Mouse (Mus musculus) c-Kit-positive CD71-positive TER-119-positive erythroid progenitor cells, embryonic 14.5 days (primary cell): ENCODE data around the gene Sec23b.
"Not testable (repeated sequence)": the region's sequence is repeated elsewhere in the genome, so short reads cannot be mapped to it uniquely, and the experiment has no call there.

ENCODE experiments used
- DNase-seq: peaks from one replicate; pipeline ENCODE4 v3.0.0-alpha.2; 2013; ENCODE audit warnings: low spot score

The Sec23b gene

DNA sequence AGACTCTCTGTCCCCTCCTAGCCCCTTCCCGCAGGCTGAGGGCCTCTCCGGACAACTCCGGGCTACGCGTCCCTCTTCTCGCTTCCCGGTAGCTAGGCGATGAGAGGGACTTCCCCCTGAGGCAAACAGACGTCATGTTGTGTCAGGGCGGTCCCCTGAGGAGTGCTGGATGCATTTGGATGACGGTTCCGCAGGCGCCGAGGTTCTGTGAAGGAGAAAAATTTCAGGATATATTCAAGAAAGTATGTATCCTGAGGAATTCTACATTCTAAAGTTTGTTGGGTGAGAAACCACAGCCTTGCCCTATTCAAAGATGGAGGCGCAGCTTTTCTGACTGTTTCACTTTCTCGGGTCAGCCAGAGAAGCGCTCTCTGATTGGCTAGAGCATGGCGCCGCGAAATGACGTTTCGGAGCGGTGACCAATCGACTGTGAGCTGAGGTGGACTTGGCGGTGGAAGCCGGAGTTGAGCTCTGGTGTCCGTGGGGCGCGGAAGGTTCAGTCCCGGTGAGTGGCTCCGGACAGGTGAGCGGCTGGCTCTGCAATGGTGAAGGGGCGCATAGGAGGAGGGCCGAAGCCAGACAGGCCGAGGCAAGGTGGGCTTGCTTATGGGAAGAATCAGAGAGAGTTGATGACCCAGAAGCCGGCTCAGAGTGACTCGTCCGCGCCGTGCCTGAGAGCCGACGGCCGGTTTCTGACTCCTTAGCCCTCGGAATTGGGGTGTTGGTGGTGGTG, at the start of gene Sec23b:
Gene Sec23b, plus strand, starts transcription at position 410 of the 733 bp plus-strand sequence.
- peak; percentile 96 for DNase-seq

DNA sequence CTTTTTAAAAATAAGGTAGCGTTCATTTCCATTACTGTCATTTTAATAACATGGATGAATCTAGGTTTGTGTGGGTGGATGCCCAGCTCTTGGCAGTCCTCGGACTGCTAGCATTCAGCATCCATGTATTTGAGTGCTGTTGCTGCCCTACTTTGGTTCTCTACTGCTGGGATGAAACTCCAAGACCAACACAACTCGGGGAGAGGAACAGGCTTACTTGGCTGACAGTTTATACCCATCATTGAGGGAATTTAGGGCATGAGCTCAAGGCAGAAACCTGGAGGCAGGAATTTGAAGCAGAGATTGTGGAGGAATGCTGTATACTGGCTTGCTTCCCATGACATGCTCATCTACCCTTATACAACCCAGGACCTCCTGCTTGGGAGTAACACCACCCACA, 41.4 kb upstream of the Sec23b start:
- no peak for DNase-seq

DNA sequence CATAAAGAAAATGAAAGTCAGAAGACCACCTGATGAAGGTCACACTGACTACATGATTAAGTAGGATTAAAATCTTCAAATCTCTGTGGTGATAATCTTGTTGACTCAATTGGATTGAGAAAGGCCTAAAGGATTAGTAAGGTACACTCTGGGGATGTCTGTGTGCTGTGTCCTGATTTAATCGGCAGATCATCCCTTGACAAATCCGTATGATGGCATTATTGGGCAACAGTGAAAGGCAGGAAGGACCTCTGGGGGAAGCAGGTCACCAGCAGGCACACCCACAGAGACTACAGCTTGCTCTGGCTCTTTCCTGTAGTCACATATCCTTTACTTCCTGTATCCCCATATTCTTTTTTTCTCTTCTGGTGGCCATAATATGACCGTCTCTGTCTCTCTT, 36.3 kb upstream of the Sec23b start:
- no peak for DNase-seq

DNA sequence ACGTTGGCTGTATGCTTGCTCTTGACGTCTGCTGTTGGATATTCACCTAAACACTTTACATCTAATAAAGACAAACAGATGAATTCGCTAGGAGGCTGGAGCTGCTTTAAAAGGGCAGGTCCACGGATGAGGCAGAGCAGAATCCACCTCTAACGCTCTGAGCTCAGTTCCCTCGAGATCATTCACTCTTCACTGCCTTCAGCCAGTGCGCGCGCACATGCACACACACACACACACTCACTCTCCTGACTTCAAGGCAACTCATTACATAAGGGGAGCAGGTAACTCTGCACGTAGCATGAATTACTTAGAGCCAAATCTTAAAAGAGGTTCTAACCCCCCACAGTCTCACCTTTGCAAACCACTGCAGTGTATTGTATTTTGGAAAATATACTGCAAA, 30.2 kb upstream of the Sec23b start:
- DNase-seq, result no peak

DNA sequence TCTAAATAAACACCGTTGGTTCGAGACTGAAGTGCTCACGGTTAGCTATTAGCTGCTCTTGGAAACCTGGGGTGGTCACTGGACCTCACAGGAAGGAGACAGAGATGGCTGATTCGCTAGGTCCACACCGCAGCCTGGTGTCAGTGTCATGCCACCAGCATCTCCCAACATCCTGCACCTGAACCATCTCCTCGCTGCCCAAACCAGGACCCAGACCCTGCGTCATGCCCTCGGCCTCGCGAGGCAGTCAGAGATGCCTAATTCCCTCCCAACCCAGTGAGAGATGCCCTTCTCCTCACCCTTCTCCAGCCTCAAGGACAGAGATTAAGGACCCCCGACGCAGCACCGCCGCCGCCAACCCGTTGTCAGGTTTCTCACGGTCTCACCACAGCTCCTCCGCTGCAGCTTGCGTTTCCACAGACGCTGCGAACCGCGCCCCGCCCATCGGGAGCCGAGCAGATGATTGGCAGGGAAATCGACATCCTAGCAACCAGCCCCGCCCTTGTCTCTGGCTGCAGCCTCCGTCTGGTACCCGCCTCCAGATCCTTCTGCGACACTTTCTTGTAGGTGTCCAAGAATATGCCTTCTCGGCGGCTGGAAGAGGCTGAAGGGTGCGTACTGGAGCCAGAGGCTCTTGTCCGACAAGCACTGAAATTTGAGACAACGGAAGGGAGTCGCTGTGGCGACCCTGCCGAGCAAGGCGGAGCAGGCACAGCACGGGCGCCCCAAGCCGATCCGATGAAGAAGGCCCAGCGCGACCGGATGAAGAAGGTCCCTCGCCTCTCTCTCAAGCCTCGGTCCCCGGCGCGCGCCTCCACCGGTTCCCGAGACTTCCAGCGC, 28.8 kb upstream of the Sec23b start, which contains the start of the genes Dzank1 and Polr3f:
Gene Dzank1, minus strand, starts transcription at position 434 of the 840 bp plus-strand sequence.
Gene Polr3f, plus strand, starts transcription at position 738 of the 840 bp plus-strand sequence.
- DNase-seq, result peak; percentile 92

DNA sequence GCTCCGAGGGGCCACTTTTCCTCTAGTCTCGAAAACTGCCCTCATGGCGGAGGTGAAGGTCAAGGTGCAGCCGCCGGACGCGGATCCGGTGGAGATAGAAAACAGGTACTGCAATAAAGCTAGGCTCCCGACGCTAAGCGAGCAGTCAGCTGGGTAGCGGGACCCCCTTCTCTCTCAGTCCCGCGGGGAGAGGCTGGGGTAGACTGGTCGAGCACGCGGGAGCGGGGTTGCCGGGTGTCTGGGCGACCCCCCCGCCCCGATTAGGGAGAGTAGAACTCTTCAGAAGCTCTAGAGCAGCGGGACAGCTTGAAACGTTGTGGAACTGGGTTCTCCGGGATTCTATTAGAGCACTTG, 28.2 kb upstream of the Sec23b start:
- no peak for DNase-seq

DNA sequence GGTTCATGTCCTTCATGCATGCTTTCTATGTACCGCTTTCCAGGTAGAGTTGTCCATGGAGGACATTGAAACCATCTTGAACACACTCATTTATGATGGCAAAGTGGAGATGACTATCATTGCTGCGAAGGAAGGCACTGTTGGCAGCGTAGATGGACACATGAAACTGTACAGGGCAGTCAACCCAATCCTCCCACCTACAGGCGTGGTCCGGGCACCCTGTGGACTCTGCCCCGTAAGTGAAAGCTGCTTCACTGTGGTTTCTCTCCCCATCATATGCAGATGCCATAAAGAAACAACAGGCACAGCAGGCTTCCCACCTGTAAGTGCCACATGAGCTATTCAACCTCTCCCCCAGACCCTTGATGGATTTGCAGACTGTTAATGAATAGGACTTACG, 18.9 kb upstream of the Sec23b start:
- no peak for DNase-seq

DNA sequence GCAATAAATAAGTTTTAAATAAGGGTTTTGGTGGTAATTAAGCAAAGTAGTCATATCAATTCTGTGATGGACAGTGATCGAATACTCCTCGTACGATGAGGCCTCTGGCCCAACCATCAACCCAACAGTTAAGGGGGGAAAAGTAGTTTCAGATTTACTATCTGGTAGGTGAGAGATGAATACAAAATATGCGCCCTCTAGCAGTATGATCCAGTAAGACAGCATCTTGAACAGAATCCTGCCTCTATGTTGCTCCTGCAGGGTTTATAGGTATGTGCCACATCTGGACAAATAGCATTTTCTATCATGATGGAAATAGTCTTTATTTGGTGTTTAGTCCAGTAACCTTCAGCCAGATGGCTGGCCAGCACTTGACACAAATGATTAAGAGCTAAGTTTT, 14.8 kb upstream of the Sec23b start:
- no peak for DNase-seq

DNA sequence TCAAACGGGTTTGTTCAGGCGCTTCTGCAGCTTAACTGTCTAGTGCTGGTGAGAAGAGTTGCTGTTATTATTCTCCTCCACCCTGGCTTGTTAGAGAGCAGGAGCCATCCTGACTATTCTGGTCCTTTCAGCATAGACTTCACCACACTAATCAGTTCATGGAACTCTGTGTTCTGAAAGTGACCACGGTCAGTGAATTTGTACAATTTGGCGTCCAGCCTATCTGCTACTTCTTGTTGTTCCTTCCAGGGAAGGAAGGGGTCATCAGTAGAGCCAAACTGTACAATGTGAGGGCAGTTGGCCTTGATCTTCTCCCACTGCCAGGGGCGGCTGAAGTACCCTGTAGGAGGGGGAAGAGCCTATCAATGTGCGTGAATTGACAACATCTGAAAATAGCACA, 12.4 kb upstream of the Sec23b start:
- no peak for DNase-seq

DNA sequence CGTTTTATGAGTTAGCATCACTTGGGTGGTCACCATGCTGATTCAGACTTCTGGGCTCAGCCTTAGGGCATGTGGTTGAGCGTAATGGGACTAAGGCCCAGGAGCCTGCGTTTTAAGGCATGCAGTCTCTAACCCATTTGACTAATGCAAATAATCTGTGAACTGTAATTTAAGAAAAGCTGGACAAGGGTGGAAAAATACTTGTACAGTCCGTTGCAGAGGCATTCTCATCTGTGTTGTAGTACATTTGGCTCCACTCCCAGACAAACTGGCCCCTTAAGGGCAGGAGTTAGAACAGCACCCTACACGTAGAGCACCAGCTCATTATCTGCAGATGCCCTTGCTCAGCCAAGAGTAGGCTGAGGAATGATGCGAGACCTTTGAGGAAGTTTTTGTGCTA, 11.4 kb upstream of the Sec23b start:
- DNase-seq, result no peak

DNA sequence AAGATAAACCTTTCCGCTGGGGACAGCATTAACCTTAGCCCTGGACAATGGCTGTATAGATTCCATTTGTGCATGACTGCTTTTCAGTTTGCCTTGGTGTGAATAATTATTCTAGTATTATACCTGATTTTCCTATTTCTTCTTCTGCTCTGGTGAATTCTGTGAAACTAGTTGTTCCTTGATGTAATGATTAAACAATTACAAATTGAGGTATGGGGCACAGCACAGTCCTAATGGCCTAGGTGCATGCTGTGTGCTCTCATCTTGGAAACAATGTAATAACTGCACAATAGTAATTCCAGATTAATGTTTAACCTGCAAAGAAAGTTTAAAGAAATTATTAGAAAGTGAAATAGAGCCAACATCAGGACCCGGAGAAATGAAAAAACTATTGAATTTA, 11.0 kb upstream of the Sec23b start:
- DNase-seq, result no peak

DNA sequence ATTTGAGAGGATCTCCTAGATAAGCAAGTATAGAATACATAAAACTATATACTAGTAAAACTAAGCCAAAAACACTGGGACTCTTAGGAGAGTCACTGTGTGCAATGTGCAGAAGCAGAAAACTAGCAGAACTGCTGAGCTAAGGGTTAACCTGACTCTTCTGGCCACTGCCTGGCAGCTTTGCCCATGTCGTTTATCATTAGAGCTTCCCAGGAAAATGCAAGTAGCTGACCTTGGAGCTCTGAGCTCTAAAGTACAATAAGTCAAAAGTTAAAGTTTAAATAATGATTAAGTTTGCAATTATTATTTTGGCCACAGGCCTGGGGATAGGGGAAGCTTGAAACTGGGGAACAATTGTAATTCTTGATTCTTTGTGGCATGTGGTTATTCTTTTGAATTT, 10.5 kb upstream of the Sec23b start:
- DNase-seq, result no peak

DNA sequence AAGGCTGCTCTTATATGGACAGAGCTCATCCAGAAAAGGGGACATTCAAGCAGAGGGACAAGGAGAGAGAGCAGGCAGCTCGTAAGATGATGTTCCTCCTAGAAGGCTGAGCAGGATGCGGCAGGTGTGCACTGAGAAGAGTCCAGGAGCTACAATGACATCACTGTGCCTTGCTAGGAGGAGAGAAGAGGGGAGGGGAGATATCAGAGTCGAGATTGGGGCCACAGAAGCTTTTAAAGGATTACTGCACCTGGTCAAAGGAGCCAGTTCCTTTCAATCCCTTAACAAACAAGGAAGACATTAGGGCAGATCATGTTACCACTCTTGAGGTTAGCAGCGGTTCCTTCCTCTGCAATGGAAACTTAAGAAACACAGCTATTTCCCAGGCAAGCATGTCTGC, 8.5 kb upstream of the Sec23b start:
- no peak for DNase-seq

DNA sequence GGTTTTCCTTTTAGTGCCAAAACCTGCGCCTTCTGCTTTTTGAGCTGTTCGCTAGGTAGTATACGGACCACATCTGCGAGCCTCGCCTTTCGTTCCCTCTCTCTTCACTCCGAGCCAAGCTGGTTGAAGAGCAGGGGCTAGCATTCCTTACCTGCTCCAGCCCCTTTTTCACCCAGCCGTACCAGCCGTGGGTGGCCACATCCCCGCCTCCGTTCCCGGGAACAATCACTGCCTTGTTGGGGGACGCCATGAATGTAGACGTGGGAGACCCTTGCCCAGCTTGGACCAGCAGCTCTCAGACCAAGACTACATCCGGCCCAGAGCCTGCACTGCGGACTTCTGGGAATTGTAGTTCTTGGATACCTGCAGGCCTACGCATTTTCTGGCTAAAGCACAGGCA, 5.5 kb upstream of the Sec23b start, which contains the start of gene Rbbp9:
Gene Rbbp9, minus strand, starts transcription at position 341 of the 400 bp plus-strand sequence.
- peak; percentile 40 for DNase-seq

DNA sequence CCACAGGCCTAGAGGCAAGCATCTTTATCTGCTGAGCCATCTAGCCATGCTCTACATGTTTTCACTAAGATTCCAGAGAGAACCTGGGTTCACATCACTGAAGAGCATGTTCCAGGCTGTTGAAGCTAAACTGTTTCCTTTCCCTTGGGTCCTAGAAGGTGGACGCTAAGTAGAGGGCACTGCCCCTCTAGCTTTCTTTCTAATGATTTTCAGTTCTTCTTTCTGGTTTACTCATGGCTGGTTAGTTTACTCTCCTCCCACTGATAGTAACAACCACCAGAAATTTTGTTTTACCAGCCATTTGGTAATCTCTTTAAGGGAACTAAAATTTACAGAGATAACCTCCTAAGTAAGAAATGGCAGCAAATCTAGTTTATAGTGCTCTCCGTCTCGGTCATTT, 2.1 kb upstream of the Sec23b start:
- no peak for DNase-seq

DNA sequence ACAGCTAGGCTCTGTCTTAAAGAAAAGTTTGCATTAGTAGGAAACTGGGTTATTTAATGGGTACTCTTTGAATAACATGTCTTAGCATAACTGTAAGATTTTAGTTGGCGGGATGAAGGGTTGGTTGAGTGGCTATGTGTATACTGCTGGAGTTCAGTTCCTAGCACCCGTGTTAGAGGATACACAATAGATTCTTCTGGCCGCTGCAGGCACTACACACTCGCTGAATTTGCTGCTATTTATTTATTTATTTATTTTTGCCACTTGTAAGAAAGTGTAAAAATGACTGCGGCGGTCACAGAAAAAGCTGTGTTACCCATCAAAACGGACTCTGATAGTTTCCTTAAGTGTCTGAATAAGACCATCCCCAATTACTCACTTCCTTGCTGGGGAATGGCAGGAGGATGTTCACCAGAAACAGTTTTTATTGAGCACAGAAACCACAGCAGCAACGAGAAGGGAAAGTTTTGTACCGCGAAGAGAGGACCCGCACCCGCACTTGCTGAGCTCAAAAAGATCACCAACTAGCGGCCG, 676 bp upstream of the Sec23b start:
- peak; percentile 57 for DNase-seq

DNA sequence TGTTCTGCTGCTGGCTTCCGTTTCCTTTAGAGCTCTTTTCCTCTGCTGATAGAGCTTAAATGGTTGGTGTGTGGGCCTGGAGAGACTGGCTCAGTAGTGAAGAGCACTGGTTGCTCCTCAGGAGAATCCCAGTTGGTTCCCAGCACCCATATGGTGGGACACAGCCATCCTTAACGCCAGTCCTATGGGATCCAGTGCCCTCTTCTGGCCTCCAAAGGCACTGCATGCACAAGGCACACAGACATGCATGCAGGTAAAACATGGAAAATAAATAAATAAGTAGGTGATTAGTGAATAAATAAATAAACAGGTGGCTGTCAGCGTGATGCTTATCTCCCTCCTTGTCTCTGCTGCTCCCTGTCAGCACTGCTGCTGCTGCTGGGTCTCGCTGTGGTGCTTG, 32.7 kb downstream of the Sec23b start:
- DNase-seq, result no peak

DNA sequence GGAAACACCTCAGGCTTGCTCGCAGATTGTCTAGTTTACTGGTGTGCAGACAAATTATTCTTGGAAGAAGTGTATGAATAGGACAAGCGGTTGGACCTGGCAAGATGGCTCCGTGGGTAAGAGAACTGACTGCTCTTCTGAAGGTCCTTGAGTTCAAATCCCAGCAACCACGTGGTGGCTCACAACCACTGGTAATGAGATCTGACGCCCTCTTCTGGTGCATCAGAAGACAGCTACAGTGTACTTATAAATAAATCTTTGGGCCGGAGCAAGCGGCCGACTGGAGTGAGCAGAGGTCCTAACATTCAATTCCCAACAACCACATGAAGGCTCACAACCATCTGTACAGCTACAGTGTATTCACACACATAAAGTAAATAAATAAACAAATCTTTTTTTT, 37.0 kb downstream of the Sec23b start:
- DNase-seq, result not testable (repeated sequence)

DNA sequence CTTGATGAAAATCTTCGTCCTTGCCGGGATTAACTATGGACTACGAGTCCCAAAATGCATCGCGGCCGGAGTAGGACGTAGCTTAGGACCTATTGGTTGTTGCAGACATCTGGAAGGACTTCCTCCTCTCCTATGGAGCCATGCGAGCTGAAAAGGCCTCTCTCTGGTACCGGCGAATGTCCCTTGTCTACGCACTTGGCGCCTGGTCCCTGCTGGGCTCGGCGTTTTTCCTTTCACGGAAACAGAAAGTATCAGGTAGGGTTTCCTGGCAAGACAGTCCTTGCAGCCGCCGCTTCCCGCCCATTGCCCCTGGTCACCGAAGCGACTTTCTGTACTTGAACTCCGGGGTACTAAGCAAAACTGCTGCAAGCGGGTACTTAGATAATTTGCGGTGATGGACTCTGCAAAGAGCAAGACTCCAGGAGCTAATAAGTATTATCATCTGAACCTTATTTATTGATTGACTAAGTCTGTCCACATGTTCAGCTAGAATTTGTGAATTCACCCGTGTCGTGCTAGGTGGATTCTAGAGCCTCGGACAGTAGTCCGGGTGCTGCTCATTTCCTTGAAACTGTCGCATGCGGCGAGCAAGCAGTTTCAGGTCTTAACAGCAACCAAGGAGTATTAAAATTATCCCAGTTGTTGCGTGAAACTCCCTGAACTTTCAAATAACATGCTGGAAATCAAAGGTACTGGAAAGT, 38.1 kb downstream of the Sec23b start, which contains the start of gene Smim26:
Gene Smim26, plus strand, starts transcription at position 104 of the 701 bp plus-strand sequence.
- DNase-seq, result peak; percentile 75

DNA sequence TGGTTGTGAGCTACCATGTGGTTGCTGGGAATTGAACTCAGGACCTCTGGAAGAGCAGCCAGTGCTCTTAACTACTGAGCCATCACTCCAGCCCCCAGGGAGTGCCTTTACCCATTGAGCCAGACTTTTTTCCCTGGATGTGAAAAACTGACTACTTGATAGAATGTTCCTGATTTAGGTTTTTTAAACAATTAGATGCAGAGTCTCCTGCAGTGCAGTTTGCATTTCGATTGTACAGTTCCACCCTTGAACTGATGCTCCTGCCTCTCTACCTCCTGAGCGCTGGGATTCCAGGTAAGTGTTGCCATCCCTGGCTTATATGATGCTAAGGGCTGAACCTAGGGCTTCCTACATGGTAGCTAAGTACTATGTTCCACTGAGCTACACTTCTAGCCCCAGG, 42.0 kb downstream of the Sec23b start:
- no peak for DNase-seq

DNA sequence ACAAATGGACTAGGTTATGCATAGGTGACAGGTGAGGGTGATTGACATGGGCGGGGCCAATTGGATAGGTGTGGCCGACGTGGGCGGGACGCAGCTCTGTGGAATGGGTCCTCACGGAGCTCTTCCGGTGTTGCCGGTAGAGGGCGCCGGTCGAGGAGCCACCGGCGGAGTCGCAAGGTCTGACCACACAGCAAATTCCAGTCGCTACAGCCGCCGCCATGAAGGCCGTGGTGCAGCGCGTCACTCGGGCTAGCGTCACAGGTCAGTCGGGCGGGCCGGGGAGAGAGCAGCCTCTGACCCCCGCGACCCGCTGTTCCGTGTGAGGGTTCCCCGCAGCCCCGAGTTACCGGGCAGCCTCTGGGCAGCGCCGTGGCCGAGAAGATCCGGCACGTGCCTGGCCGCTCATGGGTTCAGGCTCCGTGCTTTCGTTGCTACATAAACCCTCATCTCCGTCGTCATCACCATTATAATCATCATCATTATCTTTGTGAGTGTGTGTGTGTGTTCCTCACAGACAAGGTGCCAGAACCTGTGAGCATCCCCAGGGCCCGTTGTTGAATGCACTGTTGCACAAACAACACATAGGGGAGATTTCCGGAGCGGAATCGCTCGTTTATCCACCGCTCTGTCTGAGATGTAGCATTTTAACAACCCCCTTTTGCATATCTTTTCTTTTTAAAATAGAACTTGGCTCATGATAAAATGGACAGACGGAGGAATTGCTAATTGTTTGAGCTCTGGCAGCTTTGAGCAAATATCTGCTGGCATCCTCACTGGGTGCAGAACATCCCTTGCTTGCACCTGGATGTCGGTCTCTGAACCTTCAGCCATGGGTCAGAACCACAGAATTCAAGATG, 44.0 kb downstream of the Sec23b start, which contains the start of gene Dtd1:
Gene Dtd1, plus strand, starts transcription at position 67 of the 857 bp plus-strand sequence.
- DNase-seq, result peak; percentile 87
